Mouse (Mus musculus) naive thymus-derived CD4-positive, alpha-beta T cell, adult 2 months (primary cell): ENCODE data around the gene Brwd1.
"Not testable (repeated sequence)": the region's sequence is repeated elsewhere in the genome, so short reads cannot be mapped to it uniquely, and the experiment has no call there.

Source experiments
- DNase-seq: peaks from one replicate; pipeline ENCODE4 v3.0.0-alpha.2; 2011; ENCODE audit warnings: low read depth

The Brwd1 gene

DNA sequence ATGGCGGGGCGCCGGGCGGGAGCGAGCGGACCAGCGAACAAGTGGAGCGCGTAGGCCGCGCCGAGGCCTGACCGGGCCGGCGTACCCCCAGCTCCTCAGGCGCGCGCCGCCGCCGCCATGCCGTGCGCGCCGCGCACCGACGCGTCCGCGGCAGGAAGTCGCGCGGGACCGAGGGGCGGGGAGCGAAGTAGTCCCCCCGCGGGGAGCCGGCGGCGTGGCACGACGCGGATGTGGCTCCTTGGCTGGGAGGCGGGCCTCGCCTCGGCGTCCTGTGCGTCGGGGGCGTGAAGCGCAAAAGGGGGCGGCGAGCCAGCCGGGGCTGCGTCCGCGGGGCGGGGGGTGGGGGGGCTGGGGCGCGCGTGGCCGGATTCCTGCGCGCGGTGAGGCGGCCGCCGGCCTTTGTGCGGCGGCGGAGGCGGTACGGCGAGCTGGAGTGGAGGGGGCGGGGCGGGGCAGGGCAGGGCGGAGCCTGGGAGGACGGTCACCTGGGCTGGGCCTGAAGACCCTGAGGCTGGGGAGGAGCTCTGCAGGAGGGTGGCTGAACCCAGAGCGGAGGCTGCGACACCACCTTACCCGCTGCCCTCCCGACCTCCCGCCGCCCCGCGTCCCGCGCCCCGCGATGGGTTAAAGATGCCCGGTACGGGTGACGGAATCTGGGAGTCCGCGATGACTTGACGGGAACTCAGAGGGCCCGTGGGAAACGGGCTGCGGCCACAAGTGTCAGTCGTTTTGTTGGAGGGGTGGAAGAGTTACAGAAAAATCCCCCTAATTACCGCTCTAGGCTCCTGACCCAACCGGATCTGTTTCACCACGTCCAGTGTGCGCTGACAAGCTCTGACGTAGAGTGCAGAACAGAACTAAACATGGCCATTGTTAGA lies at the start of gene Brwd1:
Gene Brwd1, minus strand, starts transcription at position 226 of the 878 bp plus-strand sequence.
- peak; percentile 91 for DNase-seq

DNA sequence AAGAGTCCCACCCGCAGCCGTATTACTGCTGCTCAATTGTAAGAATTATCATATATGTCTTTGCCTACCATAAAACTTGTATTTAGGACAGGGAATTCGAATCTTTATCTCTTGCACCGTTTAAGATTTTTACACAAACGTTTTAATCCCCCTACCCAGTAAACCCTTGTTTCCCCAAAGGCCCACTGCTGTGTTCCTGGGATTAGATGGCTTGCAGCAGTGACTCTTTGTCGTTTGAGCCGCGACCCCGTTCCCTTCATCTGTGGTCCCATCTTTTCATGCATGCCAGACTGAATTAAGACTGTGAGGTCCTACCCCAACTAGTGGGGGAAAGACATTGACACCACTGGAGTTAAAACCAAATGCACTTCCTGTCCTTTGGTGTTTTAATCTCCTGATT lies 46.1 kb upstream of the Brwd1 start:
- DNase-seq = no peak

DNA sequence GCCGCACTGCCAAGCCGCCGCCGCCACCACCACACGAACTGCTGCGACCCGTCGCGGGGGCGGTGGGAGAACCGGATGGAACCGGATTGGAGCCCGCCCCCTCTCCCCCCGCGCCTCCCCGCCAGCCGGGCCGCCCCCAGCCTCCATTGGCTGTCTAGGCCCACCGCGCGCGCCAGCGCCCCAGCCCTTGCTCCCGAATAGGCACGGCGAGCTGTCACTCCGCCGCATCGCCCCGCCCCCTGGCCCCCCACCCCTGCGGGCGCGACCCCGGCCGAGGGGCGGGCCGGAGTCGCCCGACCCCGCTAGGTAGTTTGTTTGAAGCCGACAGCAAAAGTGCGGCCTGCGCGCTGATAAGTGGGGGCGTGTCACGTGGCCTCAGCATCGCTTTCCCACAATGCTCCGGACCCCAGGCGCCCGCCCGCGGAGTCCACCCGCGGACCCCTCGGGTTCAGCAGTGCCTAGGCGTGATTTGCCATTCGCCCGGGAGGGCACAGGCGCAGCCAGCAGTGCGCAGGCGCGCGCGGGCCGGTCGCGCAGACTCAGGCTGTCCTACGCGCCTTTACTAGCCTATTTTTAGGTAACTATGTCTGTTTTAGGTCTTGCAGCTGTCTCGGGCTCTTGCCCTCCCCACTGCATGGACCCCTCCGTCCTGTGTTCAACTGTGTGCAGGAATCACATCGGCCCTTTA lies 45.5 kb upstream of the Brwd1 start, which contains the start of gene Hmgn1:
Gene Hmgn1, minus strand, starts transcription at position 73 of the 688 bp plus-strand sequence.
- DNase-seq = peak; percentile 94

DNA sequence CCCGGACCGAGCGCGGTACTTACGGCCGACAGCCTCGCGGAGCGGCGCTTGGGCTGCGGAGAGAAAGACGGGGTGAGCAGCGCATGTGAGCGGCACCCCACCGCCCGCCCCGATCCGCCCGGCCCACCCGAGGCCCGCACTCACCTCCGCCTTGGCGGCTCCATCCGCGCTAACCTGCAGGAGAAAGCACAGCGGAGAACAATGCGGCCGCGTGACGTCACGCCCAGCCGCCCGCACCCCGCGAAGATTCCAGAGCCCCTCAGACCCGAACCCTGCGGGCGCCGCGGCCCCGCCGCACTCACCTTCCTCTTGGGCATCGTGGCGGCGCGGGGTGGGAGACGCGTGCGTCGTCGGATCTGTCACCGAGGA lies 44.9 kb upstream of the Brwd1 start:
- no peak for DNase-seq

DNA sequence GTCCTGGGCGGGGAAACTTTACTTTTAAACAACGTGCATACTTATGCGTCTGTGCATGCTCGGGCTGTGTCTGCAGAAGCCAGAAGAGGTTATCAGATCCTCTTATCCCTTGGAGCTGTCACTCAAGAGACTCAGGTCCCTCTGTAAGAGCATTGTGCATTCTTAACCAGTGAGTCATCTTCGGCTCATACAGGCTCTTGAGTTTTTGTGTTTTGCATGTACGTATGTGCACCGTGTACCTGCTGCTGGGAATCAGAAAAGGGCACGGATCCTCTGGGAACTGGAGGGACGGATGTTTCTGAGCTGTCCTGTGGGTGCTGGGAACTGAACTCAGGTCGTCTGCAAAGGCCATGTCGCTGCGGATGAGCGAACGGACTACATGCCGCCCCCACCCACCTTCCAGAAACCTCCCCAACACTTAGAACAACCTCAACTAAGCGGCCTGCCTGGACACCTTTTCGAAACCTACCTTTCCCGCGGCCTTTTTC lies 44.4 kb upstream of the Brwd1 start:
- DNase-seq = peak; percentile 47

DNA sequence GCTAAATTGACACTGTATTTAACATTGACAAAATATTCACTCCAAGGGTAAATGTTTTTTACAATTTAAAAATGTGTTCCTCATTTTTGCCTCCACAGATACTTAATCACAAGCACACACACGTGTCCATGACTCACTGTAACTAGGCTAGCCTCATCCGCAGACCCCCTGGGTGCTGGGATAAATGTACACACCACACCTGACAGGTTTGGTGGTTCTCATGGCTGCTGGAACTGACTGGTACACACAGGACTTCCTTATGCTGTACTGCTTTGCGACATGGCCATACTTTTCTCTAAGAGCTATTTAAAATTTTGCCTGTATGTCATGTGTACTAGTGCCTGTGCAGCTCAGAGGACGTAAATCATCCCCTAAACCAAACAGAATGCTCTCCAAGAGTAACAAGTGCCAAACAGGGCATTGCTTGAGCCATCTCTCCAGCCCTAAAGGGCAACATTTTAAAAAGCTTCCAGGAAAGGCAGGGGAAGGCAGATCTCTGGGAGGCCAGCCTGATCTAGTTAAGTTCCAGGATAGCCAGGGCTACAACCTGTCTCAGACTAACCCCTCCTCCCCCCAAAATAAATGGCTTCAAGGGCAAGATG lies 37.8 kb upstream of the Brwd1 start:
- no peak for DNase-seq

DNA sequence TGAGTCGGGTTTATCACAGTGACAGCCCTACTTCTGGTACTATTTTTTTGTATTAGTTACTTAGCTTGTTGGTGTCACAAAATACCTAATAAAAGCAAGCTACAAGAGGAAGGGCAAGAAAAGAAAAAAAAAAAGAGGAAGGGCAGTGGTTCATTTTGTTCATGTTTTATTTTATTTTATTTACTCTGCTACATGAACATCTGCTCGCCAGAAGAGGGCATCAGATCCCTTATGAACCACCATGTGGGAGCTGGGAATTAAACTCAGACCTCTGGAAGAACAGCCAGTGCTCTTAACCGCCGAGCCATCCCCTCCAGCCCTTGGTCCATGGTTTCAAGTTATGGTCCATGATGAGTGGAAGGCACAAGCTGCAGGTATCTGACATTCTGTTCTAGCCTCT lies 32.4 kb upstream of the Brwd1 start:
- peak; percentile 27 for DNase-seq

DNA sequence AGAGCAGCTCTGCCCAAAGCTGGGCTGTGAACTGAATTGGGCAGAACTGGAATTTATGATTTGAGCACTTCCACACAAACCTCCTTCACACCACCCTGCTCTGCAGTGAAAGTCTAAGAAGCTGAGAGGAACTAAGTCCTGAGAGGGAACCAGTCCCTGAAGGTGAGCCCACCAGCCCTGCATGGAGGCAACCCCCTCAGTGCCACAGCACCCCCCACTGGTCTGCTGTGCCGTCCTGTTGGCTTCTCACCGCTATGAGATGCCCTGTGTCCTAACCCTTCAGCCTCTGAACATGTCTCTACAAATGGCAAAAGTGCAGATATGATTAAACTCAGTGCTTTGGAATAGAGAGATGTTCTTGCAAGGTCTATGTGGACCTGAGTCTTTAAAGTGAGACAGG lies 30.4 kb upstream of the Brwd1 start:
- no peak for DNase-seq

DNA sequence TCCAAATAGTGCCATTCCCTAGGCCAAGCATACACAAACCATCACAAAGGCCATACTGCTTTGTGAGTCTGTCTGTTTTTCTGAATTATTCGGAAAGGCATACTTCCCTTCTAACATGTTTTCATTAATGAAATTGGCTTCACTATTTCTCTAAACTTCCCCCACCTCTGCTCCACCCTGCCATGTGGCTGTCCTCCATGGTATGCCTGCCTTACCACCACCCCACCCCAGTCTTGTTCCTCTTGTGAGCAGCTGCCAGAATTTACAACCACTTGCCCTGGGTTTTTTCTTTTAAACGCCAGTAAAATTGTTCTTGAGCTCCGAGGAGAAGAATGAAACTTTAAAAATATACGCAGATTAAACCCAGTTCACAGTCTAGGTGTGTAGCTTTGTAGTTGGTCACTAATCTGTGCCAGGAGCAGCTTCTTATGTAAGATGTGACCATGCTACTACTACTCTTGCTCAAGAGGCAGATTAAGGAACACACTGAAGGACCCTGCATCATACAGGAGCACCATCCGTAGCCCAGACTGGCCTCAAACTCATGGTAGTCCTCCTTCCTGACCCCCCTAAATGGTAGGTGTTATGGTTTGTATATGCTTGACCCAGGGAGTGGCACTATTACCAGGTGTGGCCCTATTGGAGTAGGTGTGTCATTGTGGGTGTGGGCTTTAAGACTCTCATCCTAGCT lies 28.5 kb upstream of the Brwd1 start:
- DNase-seq = no peak

DNA sequence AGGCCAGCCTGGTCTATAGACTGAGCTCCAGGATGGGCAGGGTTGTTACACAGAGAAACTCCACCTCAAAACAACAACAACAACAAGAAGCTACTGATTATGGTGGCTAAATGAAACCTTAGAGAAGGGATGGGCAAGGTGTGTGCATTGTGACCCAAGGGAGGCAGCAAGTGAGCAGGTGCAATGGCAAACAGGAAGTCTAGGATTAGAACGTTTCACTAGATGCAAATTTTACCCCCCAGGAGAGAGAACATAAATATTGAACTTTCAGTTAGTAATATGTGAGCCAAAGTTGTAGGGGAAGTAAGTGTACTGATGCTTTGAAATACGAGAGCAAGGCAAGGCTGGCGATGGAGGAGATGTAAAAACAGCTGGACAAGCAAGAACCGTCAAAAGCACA lies 27.3 kb upstream of the Brwd1 start:
- DNase-seq = no peak

DNA sequence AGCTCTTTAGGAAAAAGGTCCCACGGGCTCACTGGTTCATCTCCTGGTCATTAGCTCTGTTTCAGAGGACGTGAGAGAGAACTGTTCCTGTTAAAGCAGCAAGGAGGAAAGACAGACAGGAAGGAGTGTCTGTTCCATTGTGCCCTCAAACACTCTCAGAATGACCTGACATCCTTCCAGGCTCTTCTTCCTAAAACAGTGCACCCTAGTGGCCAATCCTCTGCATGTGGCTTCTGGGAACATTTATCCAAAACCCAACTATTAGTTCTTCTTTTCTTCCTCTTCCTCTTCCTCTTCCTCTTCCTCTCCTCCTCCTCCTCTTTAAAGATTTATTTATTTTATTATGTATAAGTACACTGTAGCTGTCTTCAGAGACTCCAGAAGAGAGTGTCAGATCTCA lies 20.7 kb upstream of the Brwd1 start:
- peak; percentile 64 for DNase-seq

DNA sequence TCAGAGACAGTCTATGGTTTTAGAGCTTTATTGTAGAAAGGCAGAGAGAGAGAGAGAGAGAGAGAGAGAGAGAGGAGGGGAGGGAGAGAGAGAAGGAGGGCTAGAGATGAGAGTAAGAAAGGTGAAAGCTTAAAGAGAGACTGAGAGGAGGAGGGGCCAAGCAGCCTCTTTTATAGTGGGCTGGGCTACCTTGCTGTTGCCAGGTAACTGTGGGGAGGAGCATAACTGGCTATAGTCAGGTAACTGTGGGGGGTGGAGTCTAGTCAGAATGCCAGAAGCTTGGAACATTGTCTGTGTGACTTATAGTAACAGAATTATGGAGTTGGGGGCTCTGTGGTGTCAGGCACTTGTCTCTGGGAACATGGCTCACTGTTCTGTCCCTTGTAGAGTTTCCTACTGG lies 15.5 kb upstream of the Brwd1 start:
- DNase-seq = not testable (repeated sequence)

DNA sequence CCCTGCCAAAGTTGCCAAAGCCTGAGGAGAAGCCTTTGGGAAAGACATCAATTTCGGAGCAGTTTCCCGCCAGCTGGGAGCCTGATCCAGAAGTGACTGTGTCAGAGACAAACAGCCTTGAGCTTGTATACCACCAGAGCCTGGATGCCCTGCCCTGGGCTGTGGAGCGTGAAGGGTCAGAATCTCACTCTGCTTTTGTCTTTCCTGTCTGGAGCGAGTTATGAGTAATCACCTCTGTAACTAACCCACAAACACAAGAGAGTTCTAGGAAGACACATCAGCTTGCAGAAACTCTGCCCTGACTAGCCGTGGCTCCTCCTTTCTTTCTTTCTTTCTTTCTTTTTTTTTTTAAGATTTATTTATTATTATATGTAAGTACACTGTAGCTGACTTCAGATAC lies 13.6 kb upstream of the Brwd1 start:
- no peak for DNase-seq

DNA sequence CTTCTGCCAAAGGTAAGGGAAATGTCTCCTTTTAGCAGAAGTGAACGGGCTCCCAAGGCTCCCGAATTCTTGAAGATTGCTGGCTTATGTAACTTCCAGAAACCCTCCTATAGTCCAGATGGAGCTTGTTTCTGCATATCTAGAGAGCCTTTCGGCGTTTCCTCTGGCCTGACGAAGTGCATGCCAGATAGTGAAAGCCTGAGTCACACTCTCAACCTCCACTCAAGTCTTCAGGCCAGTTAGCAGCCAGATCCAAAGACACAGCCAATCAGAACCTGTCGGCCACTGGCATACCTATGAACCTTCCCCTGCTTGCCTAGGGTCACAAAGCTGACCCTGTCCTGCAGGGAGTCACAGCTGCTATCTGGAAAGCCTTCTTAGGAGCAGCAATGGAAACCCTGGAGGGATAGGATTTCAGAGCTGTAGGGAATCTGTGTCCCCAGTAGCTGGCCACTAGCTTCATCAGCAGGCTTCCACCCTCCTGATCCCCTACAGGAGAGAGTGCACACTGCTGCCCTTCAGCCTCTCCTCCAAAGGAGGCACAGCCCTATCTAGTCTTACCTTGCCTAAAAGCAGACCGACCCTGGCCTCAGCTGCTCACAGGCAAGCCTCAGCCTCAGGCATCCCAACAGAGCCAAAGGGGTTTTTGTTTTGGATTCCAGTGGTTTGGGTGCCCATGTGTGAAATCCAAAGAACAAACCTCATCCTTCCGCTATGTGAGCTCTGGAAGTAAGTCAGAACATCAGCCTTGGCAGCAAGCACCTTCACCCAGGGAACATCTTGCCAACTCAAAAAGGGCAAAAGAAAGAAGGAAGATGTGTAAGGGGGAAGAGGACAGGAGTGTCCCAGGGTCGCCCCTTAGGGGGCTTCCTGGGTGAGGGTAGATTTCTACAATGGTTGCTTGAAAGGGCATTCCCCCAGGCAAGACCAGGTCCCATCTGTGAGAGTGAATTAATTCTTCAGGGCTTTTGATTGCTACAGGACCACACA lies 9.5 kb upstream of the Brwd1 start:
- no peak for DNase-seq

DNA sequence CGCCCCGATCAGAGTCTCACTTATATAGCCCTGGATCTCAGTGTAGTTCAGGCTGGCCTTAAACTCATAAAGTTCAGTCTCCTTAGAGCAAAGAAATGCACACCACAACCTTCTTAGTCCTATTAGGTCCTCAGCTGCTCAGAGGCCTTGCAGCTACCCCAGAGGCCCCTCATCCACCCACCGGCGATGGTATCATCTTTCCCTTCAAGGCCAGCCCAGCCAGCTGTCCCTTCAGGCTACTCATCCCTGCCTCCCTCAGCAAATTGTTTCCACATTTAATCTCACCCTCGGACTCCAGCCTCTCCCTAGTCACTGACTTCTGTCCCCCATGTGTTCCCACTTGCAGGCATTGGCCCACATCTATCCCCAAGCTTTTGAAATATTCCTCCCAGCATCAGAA lies 5.8 kb upstream of the Brwd1 start:
- no peak for DNase-seq

DNA sequence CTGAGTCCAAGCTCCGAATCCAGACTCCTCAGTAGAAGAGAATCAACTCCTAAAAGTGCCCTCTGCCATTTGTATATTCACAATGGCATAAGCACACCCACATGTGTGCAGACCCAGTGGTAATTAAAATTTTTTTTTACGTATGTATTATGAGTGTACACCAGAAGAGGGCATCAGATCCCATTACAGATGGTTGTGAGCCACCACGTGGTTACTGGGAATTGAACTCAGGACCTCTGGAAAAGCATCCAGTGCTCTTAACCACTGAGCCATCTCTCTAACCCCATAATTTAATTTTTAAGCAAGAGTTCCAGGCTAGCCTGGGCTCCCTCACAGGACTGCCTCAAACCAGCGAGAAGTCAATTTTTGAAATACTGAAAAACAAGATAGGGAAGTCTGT lies 5.1 kb upstream of the Brwd1 start:
- no peak for DNase-seq

DNA sequence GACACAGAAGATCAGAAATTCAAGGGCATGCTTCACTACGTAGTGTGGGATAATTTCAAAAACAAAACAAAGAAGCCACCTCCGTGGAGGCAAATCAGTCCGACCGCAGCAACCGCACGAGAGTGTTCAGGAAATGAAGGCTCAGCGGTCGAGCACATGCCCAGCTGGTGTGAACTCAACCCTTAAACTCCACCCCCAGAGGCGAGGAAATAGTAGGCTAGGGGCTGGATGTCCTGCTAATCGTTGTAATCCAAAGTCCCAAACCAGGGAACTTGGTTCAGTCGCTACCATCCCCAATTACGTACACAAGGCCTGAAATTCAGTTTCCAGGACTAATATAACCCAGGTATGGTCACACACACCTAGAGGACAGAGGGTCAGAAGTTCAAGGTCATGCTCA lies 4.7 kb upstream of the Brwd1 start:
- peak; percentile 74 for DNase-seq

DNA sequence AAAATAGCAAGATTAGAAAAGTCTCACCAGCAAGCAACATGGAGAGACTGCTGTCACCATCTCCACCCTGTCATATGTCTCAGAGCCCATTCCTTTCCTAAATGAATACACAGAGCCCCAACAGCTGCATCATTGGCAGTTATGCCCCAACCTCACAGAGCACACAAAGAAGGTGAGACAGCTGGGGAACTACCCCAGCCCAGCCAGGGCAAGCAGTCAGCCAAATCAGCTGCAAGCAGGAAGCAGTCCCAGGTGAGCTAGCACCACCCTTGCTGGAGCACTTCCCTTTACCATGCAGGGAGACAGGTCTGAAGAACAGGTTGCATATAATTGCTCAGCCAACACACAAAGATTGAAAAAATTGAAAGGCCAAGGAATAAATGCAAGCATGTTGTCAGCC lies 3.3 kb upstream of the Brwd1 start:
- DNase-seq = peak; percentile 50

DNA sequence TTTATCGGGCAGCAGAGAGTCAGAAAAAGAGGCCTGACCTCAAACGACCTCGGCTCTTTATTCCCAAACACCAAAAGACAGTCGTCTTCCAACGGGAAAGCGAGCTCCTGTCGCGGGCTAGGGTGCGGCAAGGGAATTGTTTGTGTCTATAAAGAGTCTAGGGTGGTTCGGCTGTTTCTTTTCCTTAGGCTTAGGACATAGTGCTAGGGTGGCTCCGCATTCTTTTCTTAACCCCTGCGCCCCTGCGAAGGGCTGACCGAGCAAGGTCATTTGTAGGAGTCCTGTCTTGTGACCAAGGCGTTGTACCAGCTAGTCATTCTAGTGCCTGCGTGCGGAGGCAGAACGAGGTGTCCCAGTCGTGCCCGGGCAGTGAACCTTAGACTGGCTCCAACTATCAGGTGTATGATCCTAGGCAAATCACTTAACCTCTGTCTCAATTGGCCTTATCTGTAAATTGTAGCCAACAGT lies 887 bp upstream of the Brwd1 start:
- DNase-seq = no peak

DNA sequence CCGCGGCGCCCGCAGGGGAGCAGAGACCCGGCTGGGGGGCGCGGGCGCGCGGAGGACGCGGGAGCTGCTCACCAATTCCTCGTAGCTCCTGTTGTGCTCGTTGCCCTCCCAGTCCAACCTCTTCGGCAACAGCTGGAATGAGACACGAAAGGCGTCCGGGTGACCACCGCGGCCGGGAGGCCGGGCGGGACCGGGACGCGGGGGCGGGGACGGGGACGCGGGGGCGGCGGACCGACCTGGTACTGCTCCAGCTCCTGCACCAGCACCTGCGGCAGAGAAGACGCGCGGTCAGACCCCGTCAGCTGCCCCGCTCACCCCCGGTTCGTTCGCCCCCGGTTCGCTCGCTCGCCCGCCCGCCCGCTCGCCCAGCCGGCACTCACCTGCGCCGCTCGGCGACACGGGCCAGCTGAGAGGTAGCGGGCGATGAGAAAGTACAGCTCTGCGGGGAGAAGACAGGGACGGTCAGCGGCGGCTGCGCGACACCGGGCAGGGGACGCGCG lies 534 bp downstream of the Brwd1 start:
- no peak for DNase-seq

DNA sequence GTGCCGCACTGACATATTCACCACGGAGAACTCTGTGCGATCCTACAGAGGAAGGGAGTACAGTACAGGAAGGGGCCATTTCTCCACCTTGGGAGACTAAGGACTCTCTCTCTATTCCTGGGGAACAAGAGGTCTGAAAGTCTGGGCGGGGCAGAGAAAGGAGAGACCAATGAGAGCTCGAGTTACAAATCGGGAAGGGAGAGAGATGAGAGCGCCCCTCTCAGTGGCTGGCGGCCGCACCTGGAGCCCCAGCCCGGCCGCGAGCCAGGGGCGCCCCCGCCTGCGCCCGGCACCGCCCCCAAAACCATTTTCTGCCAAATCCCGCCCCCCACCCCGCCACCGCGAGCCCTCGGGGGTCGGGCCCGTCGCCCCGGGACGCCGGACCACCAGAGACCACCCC lies 995 bp downstream of the Brwd1 start:
- peak; percentile 94 for DNase-seq
